ENCODE assay signal across 8 mouse cellular contexts in genomic region chr2:94406083-94406957, GRCm38 (mm10). TPM values are rescaled to one million over a fixed set of nuclear protein-coding genes. Genes with fewer than 3 reads are reported as not detected.
DNase-seq lines count a peak whose midpoint lies in the region; ATAC-seq lines count a peak whose summit lies in the region.

TSS of gene Ttc17 (minus strand) at chr2:94406689.

- ATAC-seq in heart, embryonic 13.5 days (ENCODE audit: extremely low read depth, insufficient number of reproducible peaks, low FRiP score, low TSS enrichment): peak; percentile 86
- ATAC-seq in liver, embryonic 12.5 days: peak; percentile 97
- ATAC-seq in stomach, embryonic 15.5 days (ENCODE audit: insufficient read depth, low FRiP score, low read depth): peak; percentile 94

- H3K4me2 ChIP-seq in heart, embryonic 13.5 days: peak within 1 kb of the TSS; percentile 93
- peak within 1 kb of the TSS; percentile 83 for H3K4me2 ChIP-seq in liver, embryonic 12.5 days
- peak within 1 kb of the TSS; percentile 78 for H3K4me2 ChIP-seq in stomach, embryonic 15.5 days

- DNase-seq in CD4-positive, CD25-positive, alpha-beta regulatory T cell, adult 2 months (ENCODE audit: low read depth, low spot score): peak; percentile 94
- peak; percentile 19 for DNase-seq in fat pad, adult 2 months (ENCODE audit: extremely low read depth, low read depth, low spot score)
- DNase-seq in kidney, postnatal 10 days: peak; percentile 95
- peak; percentile 86 to 87 for DNase-seq in natural killer cell, adult 2 months (ENCODE audit: low spot score in 2 of 2)

- no peaks in the 10 kb centered on the region for H3K9me3 ChIP-seq in heart, embryonic 13.5 days
- no peaks in the 10 kb centered on the region for H3K9me3 ChIP-seq in liver, embryonic 12.5 days (replicated peaks)
- no peaks in the 10 kb centered on the region for H3K9me3 ChIP-seq in stomach, embryonic 15.5 days

- peak within 1 kb of the TSS; percentile 98 for H3K27ac ChIP-seq in brown adipose tissue, adult 24 weeks (replicated peaks; ENCODE audit: low read depth, low read length)
- H3K27ac ChIP-seq in heart, embryonic 13.5 days (replicated peaks): peak within 1 kb of the TSS; percentile 89
- peak within 1 kb of the TSS; percentile 90 for H3K27ac ChIP-seq in liver, embryonic 12.5 days
- H3K27ac ChIP-seq in stomach, embryonic 15.5 days: peak within 1 kb of the TSS; percentile 94

- peak within 1 kb of the TSS; percentile 100 for H3K4me3 ChIP-seq in brown adipose tissue, adult 24 weeks (ENCODE audit: insufficient read depth, low read depth, low read length)
- peak within 1 kb of the TSS; percentile 88 for H3K4me3 ChIP-seq in heart, embryonic 13.5 days
- peak within 1 kb of the TSS; percentile 95 for H3K4me3 ChIP-seq in liver, embryonic 12.5 days
- H3K4me3 ChIP-seq in stomach, embryonic 15.5 days (replicated peaks): peak within 1 kb of the TSS; percentile 95

- H3K9ac ChIP-seq in heart, embryonic 13.5 days: peak within 1 kb of the TSS; percentile 92
- peak within 1 kb of the TSS; percentile 92 for H3K9ac ChIP-seq in liver, embryonic 12.5 days
- H3K9ac ChIP-seq in stomach, embryonic 15.5 days: peak within 1 kb of the TSS; percentile 79

- H3K36me3 ChIP-seq in heart, embryonic 13.5 days: peaks cover 22% of the 10 kb centered on the region
- peaks cover 11% of the 10 kb centered on the region for H3K36me3 ChIP-seq in liver, embryonic 12.5 days
- no peaks in the 10 kb centered on the region for H3K36me3 ChIP-seq in stomach, embryonic 15.5 days

- 0% methylated on average over 75 of the region's 77 CpGs for WGBS in heart, embryonic 13.5 days
- WGBS in liver, embryonic 12.5 days (ENCODE audit: insufficient replicate concordance): under 1% methylated on average over 76 of the region's 77 CpGs
- WGBS in stomach, embryonic 15.5 days: under 1% methylated on average over 77 of the region's 77 CpGs

- no peaks in the 10 kb centered on the region for H3K27me3 ChIP-seq in heart, embryonic 13.5 days (replicated peaks)
- no peaks in the 10 kb centered on the region for H3K27me3 ChIP-seq in liver, embryonic 12.5 days (replicated peaks)
- H3K27me3 ChIP-seq in stomach, embryonic 15.5 days (replicated peaks): no peaks in the 10 kb centered on the region

- H3K4me1 ChIP-seq in brown adipose tissue, adult 24 weeks (ENCODE audit: control insufficient read depth, insufficient read depth, insufficient read length, low read length): peaks cover 10% of the 10 kb centered on the region; the same call in 1 of the 2 replicates
- peaks cover 41% of the 10 kb centered on the region for H3K4me1 ChIP-seq in heart, embryonic 13.5 days
- peaks cover 32% of the 10 kb centered on the region for H3K4me1 ChIP-seq in liver, embryonic 12.5 days
- peaks cover 13% of the 10 kb centered on the region for H3K4me1 ChIP-seq in stomach, embryonic 15.5 days

RNA-seq across cellular contexts. Expression of gene Ttc17, which starts in this region (rescaled TPM):
- 7.6 and 14.0 TPM in 2 replicates for polyA plus RNA-seq in brown adipose tissue, adult 24 weeks (2012; ENCODE audit: insufficient read depth, insufficient read length, missing spikeins)
- polyA plus RNA-seq in heart, embryonic 13.5 days (2015; fragmentation: Nextera tagmentation; extraction: Ambion mirVana): 13.7 and 14.9 TPM in 2 replicates
- 8.2 TPM in 2 replicates for polyA plus RNA-seq in liver, embryonic 12.5 days (2016; fragmentation: Nextera tagmentation; extraction: Ambion mirVana)
- 15.1 and 17.8 TPM in 2 replicates for polyA plus RNA-seq in stomach, embryonic 15.5 days (2015; fragmentation: Nextera tagmentation; extraction: Ambion mirVana)

Comparison
In these comparisons a context has a peak if more than half of its experiments do, and no peak if none do; other contexts are left out.
1. Peak in every context shown above with its lines: DNase-seq, ATAC-seq, H3K4me3 ChIP-seq and H3K27ac ChIP-seq.
2. DNase-seq: peak in every context shown above with its lines; median percentile 95 in kidney, postnatal 10 days; 94 in CD4-positive, CD25-positive, alpha-beta regulatory T cell, adult 2 months; 86 in natural killer cell, adult 2 months; 19 in fat pad, adult 2 months.